Mouse (Mus musculus): ENCODE data around the gene Heg1. TPM values are rescaled to one million over a fixed set of nuclear protein-coding genes. Genes with fewer than 3 reads are reported as not detected.

Heg1 gene
- polyA plus RNA-seq, 1 experiment from 2014 or later, result 4.7 TPM

GRCm38 (mm10) chr16:33675151-33675847 is 8.9 kb upstream of the Heg1 start:
- TF ChIP-seq EP300 (IDR thresholded peaks at IDR 0.05; ENCODE audit: low read depth) (no peak), CTCF (IDR thresholded peaks at IDR 0.05; ENCODE audit: low read depth) (no peak)
- H3K9me3 ChIP-seq (ENCODE audit: low read length), result no peaks in the 10 kb centered on the region
- DNase-seq (no peak), ATAC-seq (no peak)
- no peak overlapping the region for H3K27ac ChIP-seq (ENCODE audit: low read depth)
- no peak overlapping the region for H3K4me2 ChIP-seq (ENCODE audit: low read depth, low read length)
- H3K27me3 ChIP-seq (ENCODE audit: insufficient read depth, low read length), result no peaks in the 10 kb centered on the region
- WGBS (ENCODE audit: insufficient replicate concordance), result 73% methylated on average over 10 of the region's 10 CpGs
- peaks cover 5% of the 10 kb centered on the region; the same call in 1 of the 2 replicates for H3K4me1 ChIP-seq (ENCODE audit: insufficient read depth)
- H3K36me3 ChIP-seq (replicated peaks; ENCODE audit: insufficient read depth, low read length), result no peaks in the 10 kb centered on the region
- no peak overlapping the region for H3K4me3 ChIP-seq (ENCODE audit: low read depth, low read length)
- H3K9ac ChIP-seq (replicated peaks), result no peak overlapping the region

GRCm38 (mm10) chr16:33675848-33676184 is 8.4 kb upstream of the Heg1 start:
- peaks cover 5% of the 10 kb centered on the region; the same call in 1 of the 2 replicates for H3K4me1 ChIP-seq (ENCODE audit: insufficient read depth)
- 60% methylated on average over 3 of the region's 3 CpGs for WGBS (ENCODE audit: insufficient replicate concordance)
- no peak overlapping the region for H3K4me3 ChIP-seq (ENCODE audit: low read depth, low read length)
- DNase-seq, result no peak
- H3K27ac ChIP-seq (ENCODE audit: low read depth), result no peak overlapping the region
- no peak for ATAC-seq
- TF ChIP-seq EP300 (IDR thresholded peaks at IDR 0.05; ENCODE audit: low read depth) (no peak), CTCF (IDR thresholded peaks at IDR 0.05; ENCODE audit: low read depth) (no peak)
- no peak overlapping the region for H3K9ac ChIP-seq (replicated peaks)
- H3K36me3 ChIP-seq (replicated peaks; ENCODE audit: insufficient read depth, low read length), result no peaks in the 10 kb centered on the region
- no peaks in the 10 kb centered on the region for H3K27me3 ChIP-seq (ENCODE audit: insufficient read depth, low read length)
- no peak overlapping the region for H3K4me2 ChIP-seq (ENCODE audit: low read depth, low read length)
- H3K9me3 ChIP-seq (ENCODE audit: low read length), result no peaks in the 10 kb centered on the region

GRCm38 (mm10) chr16:33676347-33677312 is 7.5 kb upstream of the Heg1 start:
- no peak; the same call in 1 of the 2 replicates for TF ChIP-seq EP300 (IDR thresholded peaks at IDR 0.05; ENCODE audit: low read depth)
- no peak for TF ChIP-seq CTCF (IDR thresholded peaks at IDR 0.05; ENCODE audit: low read depth)
- H3K27ac ChIP-seq (ENCODE audit: low read depth), result no peak overlapping the region
- no peaks in the 10 kb centered on the region for H3K36me3 ChIP-seq (replicated peaks; ENCODE audit: insufficient read depth, low read length)
- H3K4me1 ChIP-seq (ENCODE audit: insufficient read depth), result peaks cover 5% of the 10 kb centered on the region; the same call in 1 of the 2 replicates
- DNase-seq (no peak), ATAC-seq (peak; percentile 66)
- no peak overlapping the region for H3K9ac ChIP-seq (replicated peaks)
- no peak overlapping the region for H3K4me3 ChIP-seq (ENCODE audit: low read depth, low read length)
- 58% methylated on average over 7 of the region's 7 CpGs for WGBS (ENCODE audit: insufficient replicate concordance)
- H3K4me2 ChIP-seq (ENCODE audit: low read depth, low read length), result no peak overlapping the region
- no peaks in the 10 kb centered on the region for H3K9me3 ChIP-seq (ENCODE audit: low read length)
- H3K27me3 ChIP-seq (ENCODE audit: insufficient read depth, low read length), result no peaks in the 10 kb centered on the region

- Histone ChIP-seq H3K9ac (replicated peaks) (no peak overlapping the region), H3K4me3 (ENCODE audit: low read depth, low read length) (no peak overlapping the region), H3K27ac (ENCODE audit: low read depth) (no peak overlapping the region), H3K4me1 (ENCODE audit: insufficient read depth) (peaks cover 5% of the 10 kb centered on the region; the same call in 1 of the 2 replicates), H3K27me3 (ENCODE audit: insufficient read depth, low read length) (no peaks in the 10 kb centered on the region), H3K36me3 (replicated peaks; ENCODE audit: insufficient read depth, low read length) (no peaks in the 10 kb centered on the region), H3K4me2 (ENCODE audit: low read depth, low read length) (no peak overlapping the region), H3K9me3 (ENCODE audit: low read length) (no peaks in the 10 kb centered on the region)
- 78% methylated on average over 7 of the region's 7 CpGs for WGBS (ENCODE audit: insufficient replicate concordance)
- no peak for DNase-seq
- ATAC-seq, result no peak
- TF ChIP-seq CTCF (IDR thresholded peaks at IDR 0.05; ENCODE audit: low read depth) (no peak), EP300 (IDR thresholded peaks at IDR 0.05; ENCODE audit: low read depth) (no peak)
Measured at GRCm38 (mm10) chr16:33677313-33677690, 6.9 kb upstream of the Heg1 start.

- Histone ChIP-seq H3K27me3 (ENCODE audit: insufficient read depth, low read length) (no peaks in the 10 kb centered on the region), H3K4me1 (ENCODE audit: insufficient read depth) (peaks cover 5% of the 10 kb centered on the region; the same call in 1 of the 2 replicates), H3K9ac (replicated peaks) (no peak overlapping the region), H3K4me3 (ENCODE audit: low read depth, low read length) (no peak overlapping the region), H3K9me3 (ENCODE audit: low read length) (no peaks in the 10 kb centered on the region), H3K36me3 (replicated peaks; ENCODE audit: insufficient read depth, low read length) (no peaks in the 10 kb centered on the region), H3K27ac (ENCODE audit: low read depth) (no peak overlapping the region), H3K4me2 (ENCODE audit: low read depth, low read length) (no peak overlapping the region)
- no peak; the same call in 1 of the 2 replicates for ATAC-seq
- no peak for DNase-seq
- TF ChIP-seq EP300 (IDR thresholded peaks at IDR 0.05; ENCODE audit: low read depth), result no peak
- no peak for TF ChIP-seq CTCF (IDR thresholded peaks at IDR 0.05; ENCODE audit: low read depth)
- 72% methylated on average over 5 of the region's 5 CpGs for WGBS (ENCODE audit: insufficient replicate concordance)
Measured at GRCm38 (mm10) chr16:33677901-33678300, 6.3 kb upstream of the Heg1 start.

- no peaks in the 10 kb centered on the region for H3K36me3 ChIP-seq (replicated peaks; ENCODE audit: insufficient read depth, low read length)
- H3K4me3 ChIP-seq (ENCODE audit: low read depth, low read length), result no peak overlapping the region
- TF ChIP-seq CTCF (IDR thresholded peaks at IDR 0.05; ENCODE audit: low read depth) (no peak), EP300 (IDR thresholded peaks at IDR 0.05; ENCODE audit: low read depth) (no peak)
- no peaks in the 10 kb centered on the region for H3K27me3 ChIP-seq (ENCODE audit: insufficient read depth, low read length)
- H3K9me3 ChIP-seq (ENCODE audit: low read length), result no peaks in the 10 kb centered on the region
- no peak overlapping the region for H3K27ac ChIP-seq (ENCODE audit: low read depth)
- no peak overlapping the region for H3K9ac ChIP-seq (replicated peaks)
- H3K4me1 ChIP-seq (ENCODE audit: insufficient read depth), result peaks cover 5% of the 10 kb centered on the region; the same call in 1 of the 2 replicates
- ATAC-seq (no peak), DNase-seq (no peak)
- 72% methylated on average over 7 of the region's 7 CpGs for WGBS (ENCODE audit: insufficient replicate concordance)
- no peak overlapping the region for H3K4me2 ChIP-seq (ENCODE audit: low read depth, low read length)
Measured at GRCm38 (mm10) chr16:33680271-33680670, 3.9 kb upstream of the Heg1 start.

Data from liver, postnatal 0 days (tissue).